Mouse (Mus musculus) adrenal gland, postnatal 36 days (tissue): ENCODE results near the gene Fscn3. TPM values are rescaled to one million over a fixed set of nuclear protein-coding genes. Genes with fewer than 3 reads are reported as not detected.

ENCODE experiments used
- DNase-seq, 2 experiments: peaks; one replicate each; pipeline ENCODE4 v3.0.0; 2021; ENCODE audit warnings: mixed read lengths in 1 of 2
- total RNA-seq, 2 experiments: library from RNA; stranded (reverse); gene quantifications; 2 replicates each; pipeline ENCODE4 v1.2.3; 2021

Gene Fscn3
- total RNA-seq, 2 experiments from 2014 or later: 0.17 TPM; not detected in 1

DNA sequence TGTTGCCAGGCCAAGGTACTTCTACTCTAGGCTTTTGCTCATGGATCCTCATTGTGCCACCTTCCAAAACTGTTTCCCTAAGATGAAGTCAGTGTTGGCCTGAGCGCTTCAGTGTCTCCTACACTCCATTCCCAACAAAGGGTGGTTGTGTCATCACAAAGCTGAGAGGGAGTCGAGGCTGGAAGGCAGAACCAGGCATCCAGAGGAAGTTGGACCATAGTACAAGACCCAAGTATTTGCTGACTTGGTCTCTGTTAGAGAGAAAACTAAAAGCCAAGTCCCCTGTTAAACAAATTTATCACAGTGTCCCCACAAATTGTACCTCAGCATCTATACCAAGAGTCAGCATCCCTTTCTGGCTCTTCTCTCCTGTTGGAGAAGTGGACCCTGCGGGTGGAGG is 701 bp downstream of the Fscn3 start, which contains the start of gene Gcc1:
Gcc1 (minus strand) TSS at position 101 of the 400 bp plus-strand sequence.
- DNase-seq: no peak

DNA sequence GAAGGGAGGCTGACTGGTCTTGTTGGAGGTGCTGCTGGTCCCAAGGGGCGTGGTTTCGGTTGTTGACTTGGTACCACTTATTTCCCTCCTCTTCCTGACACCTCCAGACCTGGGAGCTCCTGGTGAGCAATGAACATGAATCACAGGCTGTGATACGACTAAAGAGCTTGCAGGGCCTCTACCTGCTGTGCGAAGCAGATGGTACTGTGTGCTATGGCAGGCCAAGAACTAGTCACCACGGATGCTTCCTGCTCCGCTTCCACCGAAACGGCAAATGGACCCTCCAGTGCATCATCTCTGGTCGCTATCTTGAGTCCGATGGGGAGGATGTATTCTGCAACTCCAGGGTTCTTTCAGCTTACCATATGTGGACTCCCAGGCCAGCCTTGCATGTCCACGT is 2.3 kb downstream of the Fscn3 start:
- DNase-seq: no peak

DNA sequence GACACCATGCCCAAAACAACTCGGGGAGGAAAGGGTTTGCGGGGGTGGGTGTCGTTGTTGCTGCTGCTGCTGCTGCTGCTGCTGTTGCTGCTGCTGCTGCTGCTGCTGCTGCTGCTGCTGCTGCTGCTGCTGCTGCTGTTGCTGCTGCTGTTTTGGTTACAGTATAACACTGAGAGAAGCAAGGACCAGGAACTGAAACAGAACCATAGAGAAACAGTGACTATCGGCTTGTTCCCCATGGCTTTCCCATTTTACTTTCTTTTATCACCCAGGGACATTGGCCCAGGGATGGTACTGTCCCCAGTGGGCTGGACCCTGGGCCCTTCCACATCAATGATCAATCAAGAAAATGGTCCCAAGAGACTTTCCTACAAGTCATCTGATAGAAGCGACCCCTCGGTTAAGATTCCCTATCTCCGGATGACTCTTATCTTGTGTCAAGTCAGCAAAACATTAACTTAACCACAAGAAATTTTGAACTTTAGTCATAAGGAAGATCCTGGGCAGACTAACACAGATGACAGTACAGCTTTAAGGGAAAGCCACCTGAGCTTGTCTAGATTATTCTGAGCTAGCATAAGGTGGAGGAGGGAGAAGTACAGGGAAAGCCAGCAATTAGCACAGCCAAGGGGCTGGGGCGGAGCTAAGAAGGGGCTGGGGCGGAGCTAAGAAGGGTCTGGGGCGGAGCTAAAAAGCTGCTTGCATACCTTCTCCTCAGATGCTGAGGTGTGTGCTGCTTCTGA is 3.4 kb downstream of the Fscn3 start:
- no peak for DNase-seq

GRCm38 (mm10) chr6:28431538-28431855 is 3.9 kb downstream of the Fscn3 start:
- no peak for DNase-seq

- no peak for DNase-seq
These were observed 20.3 kb downstream of the Fscn3 start for GRCm38 (mm10) chr6:28447937-28448336.

DNA sequence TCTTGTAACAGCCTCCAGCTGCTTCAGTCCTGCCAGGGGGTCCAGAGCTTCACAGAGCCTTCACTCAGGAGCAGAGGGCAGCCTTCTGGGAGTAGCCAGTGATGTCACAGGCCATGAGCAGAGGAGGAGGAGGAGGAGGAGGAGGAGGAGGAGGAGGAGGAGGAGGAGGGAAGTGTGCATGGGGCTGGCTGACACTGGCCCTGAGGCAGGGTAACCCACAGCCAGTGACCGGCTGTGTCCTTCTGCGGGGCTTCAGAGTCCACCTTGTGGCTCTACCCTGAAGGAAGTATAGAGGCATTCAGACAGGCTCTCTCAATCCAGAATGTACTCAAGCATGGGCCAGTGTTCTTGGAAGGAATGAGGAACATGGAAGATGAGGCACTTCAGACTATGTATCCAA is 21.7 kb downstream of the Fscn3 start, which contains the start of gene Pax4:
Pax4 (minus strand) TSS at position 101 of the 400 bp plus-strand sequence.
- DNase-seq: no peak

- DNase-seq: no peak
These were observed 22.9 kb downstream of the Fscn3 start for GRCm38 (mm10) chr6:28450481-28450880.

- DNase-seq: no peak
These were observed 23.4 kb downstream of the Fscn3 start for GRCm38 (mm10) chr6:28450977-28451376.

- DNase-seq: no peak
These were observed 31.7 kb downstream of the Fscn3 start for GRCm38 (mm10) chr6:28459221-28459668.

GRCm38 (mm10) chr6:28460534-28460933 is 32.9 kb downstream of the Fscn3 start:
- DNase-seq: peak; percentile 81 to 88

DNA sequence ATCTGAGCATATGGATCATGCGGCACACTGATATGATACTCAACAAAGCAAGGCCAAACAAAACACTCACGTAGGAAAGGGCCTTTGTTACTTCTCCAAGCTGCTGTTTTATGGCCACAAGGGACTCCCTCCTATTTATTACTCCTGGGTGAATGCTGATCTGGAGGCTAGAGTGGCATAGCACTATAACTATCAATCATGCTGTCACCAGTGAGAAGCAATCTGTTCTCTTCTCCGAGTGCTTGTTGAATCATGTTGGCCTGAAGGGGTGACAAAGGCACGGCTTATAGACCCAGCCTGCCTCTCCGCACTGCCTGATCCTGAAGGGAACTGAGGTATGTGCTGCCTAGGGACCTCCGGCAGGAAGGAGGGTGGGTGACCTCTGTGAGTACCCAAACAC is 37.0 kb downstream of the Fscn3 start:
- no peak for DNase-seq

GRCm38 (mm10) chr6:28470017-28470602 is 42.5 kb downstream of the Fscn3 start:
- DNase-seq: no peak

DNA sequence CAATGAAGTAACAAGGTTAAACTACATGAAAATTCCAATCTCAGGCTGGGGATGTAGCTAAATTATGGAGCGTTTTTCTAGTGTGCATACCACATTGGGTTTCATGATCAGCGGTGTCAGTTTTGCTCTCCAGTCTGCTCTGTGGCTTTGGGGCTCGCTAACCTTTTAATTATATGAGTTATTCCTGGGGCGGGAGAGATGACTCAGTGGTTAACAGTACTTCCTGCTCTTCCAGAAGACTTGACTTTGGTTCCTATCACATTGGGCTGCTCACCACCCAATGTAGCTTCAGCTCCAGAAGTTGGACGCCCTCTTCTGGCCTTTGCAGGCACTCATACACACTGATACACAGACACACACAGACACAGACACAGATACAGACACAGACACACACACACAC is 43.0 kb downstream of the Fscn3 start:
- DNase-seq: no peak

- DNase-seq: no peak
These were observed 43.9 kb downstream of the Fscn3 start for GRCm38 (mm10) chr6:28471284-28472035.

- no peak for DNase-seq
These were observed 46.6 kb downstream of the Fscn3 start for GRCm38 (mm10) chr6:28474211-28474610.

- DNase-seq: no peak
These were observed 47.2 kb downstream of the Fscn3 start, which contains the start of gene Snd1 for GRCm38 (mm10) chr6:28474839-28475238. TSS of gene Snd1 (plus strand) at chr6:28475139.

- DNase-seq: peak; percentile 99
These were observed 52.5 kb downstream of the Fscn3 start for GRCm38 (mm10) chr6:28479865-28480751.

GRCm38 (mm10) chr6:28480752-28481492 is 53.3 kb downstream of the Fscn3 start:
- no peak for DNase-seq

DNA sequence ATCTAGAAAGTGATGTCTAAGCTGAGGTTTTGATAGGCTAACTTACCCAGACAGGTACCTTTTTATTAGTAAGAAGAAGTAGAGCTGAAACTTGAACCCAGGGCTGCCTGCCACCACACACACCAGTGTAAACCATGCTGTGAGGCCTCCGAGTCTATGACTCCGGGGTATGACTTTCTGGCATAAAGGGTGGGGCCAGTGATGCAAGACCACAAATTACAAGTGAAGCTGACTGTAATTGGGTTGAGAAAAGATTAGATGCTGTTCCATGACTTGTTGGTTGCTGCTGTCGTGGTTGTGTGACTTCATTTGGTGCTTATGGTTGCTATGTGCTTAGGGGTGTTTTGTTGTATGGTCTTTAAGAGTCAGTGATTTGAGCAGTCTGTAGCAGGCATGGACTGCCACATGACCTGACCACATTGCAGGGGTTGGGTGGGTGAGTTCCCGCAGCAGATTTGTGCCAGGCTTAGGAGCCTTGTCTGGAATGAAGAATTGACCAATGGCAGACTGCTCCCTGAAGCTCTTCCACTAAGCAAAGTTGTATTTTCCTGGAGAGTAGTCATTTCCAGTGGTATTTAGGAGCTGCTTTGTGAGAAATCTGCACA is 55.2 kb downstream of the Fscn3 start:
- DNase-seq: no peak

DNA sequence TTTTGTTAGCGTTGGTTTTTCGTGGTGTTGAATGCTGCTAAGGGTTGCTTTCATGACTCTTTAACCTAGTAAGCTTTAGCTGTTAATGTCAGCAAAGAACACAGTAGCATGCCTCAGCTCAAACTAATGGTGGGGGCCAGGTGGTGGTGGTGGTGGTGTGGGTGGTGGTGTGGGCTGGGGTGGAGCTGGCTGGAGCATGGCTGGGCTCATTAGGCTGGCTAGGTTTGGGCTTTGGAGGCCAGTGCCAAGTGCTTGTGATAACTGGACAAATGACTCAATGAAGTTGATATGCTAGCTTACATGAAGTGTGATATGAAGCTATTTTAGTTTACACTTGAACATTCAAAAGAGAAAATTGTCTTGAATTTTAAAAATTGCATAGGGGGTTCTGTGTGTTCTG is 58.4 kb downstream of the Fscn3 start:
- DNase-seq: no peak

DNA sequence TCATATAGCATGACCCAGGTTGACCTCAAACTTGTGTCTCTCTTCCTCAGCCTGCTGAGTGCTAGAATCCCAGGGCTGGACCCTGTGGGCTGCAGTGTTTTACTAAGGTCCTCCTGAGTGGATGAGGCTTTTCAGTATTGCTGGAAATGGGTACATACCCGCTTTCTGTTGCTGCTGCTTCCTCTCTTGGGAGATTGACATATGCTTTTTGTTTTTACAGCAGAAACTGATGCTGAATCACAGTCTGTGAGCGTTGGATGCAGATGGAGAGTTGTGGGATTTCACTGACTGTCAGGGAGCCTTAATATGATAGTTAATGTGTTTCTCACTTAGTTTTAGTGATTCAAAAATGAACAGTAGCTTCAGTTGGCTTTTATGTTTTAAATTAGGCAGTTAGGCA is 58.9 kb downstream of the Fscn3 start:
- no peak for DNase-seq
